Mouse (Mus musculus): Measurements from ENCODE around the gene Agap1.

DNA sequence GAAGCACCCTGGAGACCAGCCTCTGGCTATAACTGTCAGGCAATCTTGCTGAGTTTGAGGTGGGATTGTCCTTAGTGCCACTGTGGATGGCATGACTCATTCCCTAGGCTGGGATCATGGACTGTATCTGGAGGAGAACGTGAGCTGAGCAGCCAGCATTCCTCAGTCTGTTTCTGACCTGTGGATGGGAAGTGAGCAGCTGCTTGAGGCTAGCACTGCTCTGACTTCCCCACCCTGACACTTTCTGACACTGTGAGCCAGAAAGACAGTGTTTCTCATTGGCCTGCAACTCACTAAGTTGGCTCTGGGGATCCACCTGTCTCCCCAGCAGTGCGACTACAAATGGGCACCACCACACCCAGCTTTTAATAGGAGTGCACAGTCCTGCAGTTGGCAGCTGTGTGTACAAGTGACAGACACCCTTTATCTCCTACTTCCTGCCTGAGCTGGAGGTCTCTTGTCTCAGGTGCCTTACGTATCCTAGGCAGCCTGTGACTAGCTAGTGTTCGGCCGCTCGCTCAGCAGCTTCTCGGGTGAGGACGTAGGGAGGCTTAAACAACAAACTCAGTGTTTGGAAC lies 55.2 kb downstream of the Agap1 start:
- TF ChIP-seq POLR2A (IDR thresholded peaks at IDR 0.05; ENCODE audit: extremely low read depth, insufficient read depth, low read length) (no peak), CTCF (IDR thresholded peaks at IDR 0.05; ENCODE audit: extremely low read depth, insufficient read depth, low read length) (no peak)

All from cortical plate, adult 2 months (tissue).